Mouse (Mus musculus): ENCODE data around the gene Tbrg4.

GRCm38 (mm10) chr11:6661206-6661605, 35.3 kb upstream of the Tbrg4 start:
- no peak for TF ChIP-seq POLR2A (IDR thresholded peaks at IDR 0.05; ENCODE audit: borderline replicate concordance, insufficient read depth, low read length)
- no peak for TF ChIP-seq CTCF (IDR thresholded peaks at IDR 0.05; ENCODE audit: borderline replicate concordance, insufficient read depth, low read depth, low read length)

Measured in cerebellum, adult 2 months (tissue).